1 mouse cellular context compared by ENCODE assay signal in genomic region chr3:51415098-51416072, GRCm38 (mm10).
TF ChIP-seq lines count a peak whose summit lies in the region.

TSS of gene Naa15 (plus strand) at chr3:51415148.

TF ChIP-seq in MEL, 35 proteins besides CTCF, POLR2A, EP300 and RAD21 (continued from another document):
- TF ChIP-seq ZNF384 (IDR thresholded peaks at IDR 0.05; ENCODE audit: low read depth, low read length): no peak
